Mouse (Mus musculus) lung, postnatal 36 days (tissue): ENCODE measurements around the gene Odc1.
A peak's percentile ranks its signal among the peaks of the same experiment; 100 is the strongest.

ENCODE experiments used
- DNase-seq: peaks from one replicate; pipeline ENCODE4 v3.0.0; 2022; ENCODE audit warnings: mixed read lengths

Odc1 gene

GRCm38 (mm10) chr12:17551208-17551995, 6.8 kb downstream of the Odc1 start:
- DNase-seq, result no peak

GRCm38 (mm10) chr12:17552420-17552819, 7.8 kb downstream of the Odc1 start:
- no peak for DNase-seq

GRCm38 (mm10) chr12:17552949-17553348, 8.4 kb downstream of the Odc1 start:
- no peak for DNase-seq

GRCm38 (mm10) chr12:17553627-17554026, 9.0 kb downstream of the Odc1 start:
- DNase-seq, result no peak

GRCm38 (mm10) chr12:17554200-17554951, 9.8 kb downstream of the Odc1 start:
- DNase-seq, result peak; percentile 95

- peak; percentile 82 for DNase-seq
Observed at GRCm38 (mm10) chr12:17556430-17557343, 12.1 kb downstream of the Odc1 start.

GRCm38 (mm10) chr12:17557344-17557966, 12.9 kb downstream of the Odc1 start:
- no peak for DNase-seq

- DNase-seq, result no peak
Observed at GRCm38 (mm10) chr12:17557967-17558345, 13.4 kb downstream of the Odc1 start.

- DNase-seq, result no peak
Observed at GRCm38 (mm10) chr12:17562396-17562795, 17.8 kb downstream of the Odc1 start.

GRCm38 (mm10) chr12:17565393-17566045, 20.9 kb downstream of the Odc1 start:
- no peak for DNase-seq

- no peak for DNase-seq
Observed at GRCm38 (mm10) chr12:17566046-17566408, 21.4 kb downstream of the Odc1 start.

- DNase-seq, result no peak
Observed at GRCm38 (mm10) chr12:17568564-17568963, 24.0 kb downstream of the Odc1 start.

- DNase-seq, result no peak
Observed at GRCm38 (mm10) chr12:17574591-17574990, 30.0 kb downstream of the Odc1 start.

GRCm38 (mm10) chr12:17575156-17575910, 30.7 kb downstream of the Odc1 start:
- no peak for DNase-seq

GRCm38 (mm10) chr12:17576041-17576440, 31.4 kb downstream of the Odc1 start:
- DNase-seq, result peak; percentile 74

GRCm38 (mm10) chr12:17578601-17579000, 34.0 kb downstream of the Odc1 start:
- no peak for DNase-seq

- no peak for DNase-seq
Observed at GRCm38 (mm10) chr12:17581001-17581400, 36.4 kb downstream of the Odc1 start.

- no peak for DNase-seq
Observed at GRCm38 (mm10) chr12:17582406-17582805, 37.8 kb downstream of the Odc1 start.

GRCm38 (mm10) chr12:17583860-17584259, 39.3 kb downstream of the Odc1 start:
- DNase-seq, result no peak

GRCm38 (mm10) chr12:17586011-17586410, 41.4 kb downstream of the Odc1 start:
- no peak for DNase-seq

GRCm38 (mm10) chr12:17588436-17588835, 43.8 kb downstream of the Odc1 start:
- no peak for DNase-seq
